In genomic region chr19:28505376-28505775, GRCm38 (mm10) we compare ENCODE assay signal across 33 mouse cellular contexts.
"Had no signal": no experiment of that assay in that cellular context is flagged by ENCODE, and none has a peak within 500 bp of the region (broad histone marks: within the 10 kb centered on the region; RNA-seq: fewer than 3 reads in every experiment).

No protein-coding gene starts in this region.

- H3K36me3 ChIP-seq: limb, embryonic 10.5 days; limb, embryonic 12.5 days; limb, embryonic 13.5 days; limb, embryonic 15.5 days; liver, embryonic 12.5 days; liver, embryonic 13.5 days; liver, embryonic 15.5 days; lung, embryonic 15.5 days; midbrain, embryonic 10.5 days; midbrain, embryonic 12.5 days; midbrain, embryonic 13.5 days; midbrain, embryonic 15.5 days; neural tube, embryonic 12.5 days; neural tube, embryonic 13.5 days had no signal

- H3K4me2 ChIP-seq: limb, embryonic 12.5 days; limb, embryonic 13.5 days; limb, embryonic 15.5 days; liver, embryonic 11.5 days; liver, embryonic 12.5 days; liver, embryonic 13.5 days; liver, embryonic 15.5 days; lung, embryonic 14.5 days; lung, embryonic 15.5 days; midbrain, embryonic 11.5 days; midbrain, embryonic 12.5 days; midbrain, embryonic 13.5 days; midbrain, embryonic 15.5 days; neural tube, embryonic 12.5 days; neural tube, embryonic 13.5 days had no signal

- H3K4me3 ChIP-seq: limb, embryonic 10.5 days; limb, embryonic 12.5 days; limb, embryonic 13.5 days; limb, embryonic 15.5 days; liver, embryonic 12.5 days; liver, embryonic 13.5 days; liver, embryonic 15.5 days; lung, embryonic 15.5 days; megakaryocyte, embryonic 14.5 days; midbrain, embryonic 10.5 days; midbrain, embryonic 12.5 days; midbrain, embryonic 13.5 days; midbrain, embryonic 15.5 days; myocyte; neural tube, embryonic 12.5 days; neural tube, embryonic 13.5 days had no signal

- DNase-seq: left cerebral cortex, postnatal 4 days; liver; liver, embryonic 13.5 days; liver, postnatal 0 days; lung, adult 18-20 months; lung, adult 2 months; lung, embryonic 14.5 days; lung, postnatal 10 days; lung, postnatal 14 days; lung, postnatal 36 days; lung, postnatal 4 days; midbrain, embryonic 14.5 days had no signal

- H3K4me1 ChIP-seq: limb, embryonic 15.5 days; liver, embryonic 12.5 days; liver, embryonic 13.5 days; liver, embryonic 15.5 days; megakaryocyte, embryonic 14.5 days; midbrain, embryonic 12.5 days; midbrain, embryonic 13.5 days; neural tube, embryonic 12.5 days; neural tube, embryonic 13.5 days had no signal

- H3K9me3 ChIP-seq: limb, embryonic 10.5 days; limb, embryonic 12.5 days; limb, embryonic 15.5 days; liver, embryonic 12.5 days; liver, embryonic 13.5 days; liver, embryonic 15.5 days; lung, embryonic 15.5 days; midbrain, embryonic 10.5 days; midbrain, embryonic 12.5 days; midbrain, embryonic 15.5 days; neural tube, embryonic 12.5 days; neural tube, embryonic 13.5 days had no signal

- H3K27ac ChIP-seq: limb, embryonic 10.5 days; limb, embryonic 12.5 days; limb, embryonic 13.5 days; limb, embryonic 15.5 days; liver, embryonic 12.5 days; liver, embryonic 13.5 days; liver, embryonic 14.5 days; liver, embryonic 15.5 days; lung, embryonic 15.5 days; macrophage; midbrain, embryonic 10.5 days; midbrain, embryonic 12.5 days; midbrain, embryonic 13.5 days; midbrain, embryonic 15.5 days; neural tube, embryonic 12.5 days; neural tube, embryonic 13.5 days had no signal

- H3K27me3 ChIP-seq: limb, embryonic 13.5 days; limb, embryonic 15.5 days; liver, embryonic 12.5 days; liver, embryonic 13.5 days; liver, embryonic 15.5 days; megakaryocyte, embryonic 14.5 days; midbrain, embryonic 13.5 days; midbrain, embryonic 15.5 days; neural tube, embryonic 12.5 days; neural tube, embryonic 13.5 days had no signal

- ATAC-seq: liver, embryonic 12.5 days; liver, postnatal 0 days; lung, postnatal 0 days; midbrain, embryonic 13.5 days; midbrain, embryonic 15.5 days; midbrain, embryonic 16.5 days had no signal

- H3K9ac ChIP-seq: limb, embryonic 12.5 days; limb, embryonic 13.5 days; limb, embryonic 15.5 days; liver, embryonic 12.5 days; liver, embryonic 13.5 days; liver, embryonic 14.5 days; liver, embryonic 15.5 days; liver, postnatal 0 days; lung, embryonic 14.5 days; lung, embryonic 15.5 days; midbrain, embryonic 12.5 days; midbrain, embryonic 13.5 days; midbrain, embryonic 15.5 days; neural tube, embryonic 12.5 days; neural tube, embryonic 13.5 days had no signal
